Mouse (Mus musculus): ENCODE results near the gene Ncor2.

DNA sequence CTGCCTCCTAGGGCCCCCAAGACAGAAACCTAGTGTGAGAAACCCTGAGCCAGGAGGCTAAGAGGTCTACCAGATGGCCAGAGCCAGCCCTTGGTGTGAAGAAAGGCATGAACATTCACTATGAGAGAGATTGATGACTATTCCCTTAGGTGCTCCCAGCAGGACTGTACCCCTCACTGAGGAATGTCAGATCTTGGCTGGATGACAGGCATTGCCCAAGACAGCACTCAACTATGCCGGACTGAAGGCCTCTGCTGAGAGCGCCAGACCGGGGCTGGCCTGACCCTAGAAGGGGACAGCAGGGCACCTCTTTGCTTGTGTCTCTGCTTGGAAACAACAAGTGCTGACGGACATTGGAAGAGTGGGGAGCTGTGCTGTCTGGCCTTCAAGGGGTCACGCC lies 159.9 kb downstream of the Ncor2 start:
- TF ChIP-seq CTCF (IDR thresholded peaks at IDR 0.05; ENCODE audit: control insufficient read depth, insufficient read depth, insufficient read length) = no peak
- no peak for TF ChIP-seq MAX (IDR thresholded peaks at IDR 0.05)
- TF ChIP-seq CEBPB (IDR thresholded peaks at IDR 0.05; ENCODE audit: low read depth) = no peak
- no peak for TF ChIP-seq USF1 (IDR thresholded peaks at IDR 0.05; ENCODE audit: low read depth)
- no peak for TF ChIP-seq MYOD1 (IDR thresholded peaks at IDR 0.05; ENCODE audit: control insufficient read depth, insufficient read length, low read depth)
